Mouse (Mus musculus) fat pad, adult 2 months (tissue): ENCODE data around the gene Samsn1.
A peak's percentile ranks its signal among the peaks of the same experiment; 100 is the strongest.
"Not testable (repeated sequence)": the region's sequence is repeated elsewhere in the genome, so short reads cannot be mapped to it uniquely, and the experiment has no call there.

Experiments
- DNase-seq: peaks from one replicate; pipeline ENCODE4 v3.0.0-alpha.2; 2011; ENCODE audit warnings: low read depth, low spot score; ENCODE audit errors: extremely low read depth

Gene Samsn1

GRCm38 (mm10) chr16:75878885-75879284 lies 143.2 kb downstream of the Samsn1 start:
- no peak for DNase-seq

GRCm38 (mm10) chr16:75877170-75877569 lies 144.9 kb downstream of the Samsn1 start:
- DNase-seq, result no peak

- no peak for DNase-seq
Measured at GRCm38 (mm10) chr16:75875896-75876295, 146.2 kb downstream of the Samsn1 start.

- DNase-seq, result no peak
Measured at GRCm38 (mm10) chr16:75874508-75874907, 147.6 kb downstream of the Samsn1 start.

- no peak for DNase-seq
Measured at GRCm38 (mm10) chr16:75872241-75872640, 149.8 kb downstream of the Samsn1 start.

- DNase-seq, result no peak
Measured at GRCm38 (mm10) chr16:75867400-75867799, 154.7 kb downstream of the Samsn1 start.

GRCm38 (mm10) chr16:75865505-75865904 lies 156.6 kb downstream of the Samsn1 start:
- DNase-seq, result no peak

- DNase-seq, result no peak
Measured at GRCm38 (mm10) chr16:75864673-75865072, 157.4 kb downstream of the Samsn1 start.

GRCm38 (mm10) chr16:75856343-75856742 lies 165.7 kb downstream of the Samsn1 start:
- DNase-seq, result no peak

GRCm38 (mm10) chr16:75855402-75855801 lies 166.7 kb downstream of the Samsn1 start:
- no peak for DNase-seq

GRCm38 (mm10) chr16:75853556-75854271 lies 168.4 kb downstream of the Samsn1 start:
- DNase-seq, result no peak

- no peak for DNase-seq
Measured at GRCm38 (mm10) chr16:75852485-75852884, 169.6 kb downstream of the Samsn1 start.

- DNase-seq, result no peak
Measured at GRCm38 (mm10) chr16:75849039-75849438, 173.0 kb downstream of the Samsn1 start.

GRCm38 (mm10) chr16:75843653-75844062 lies 178.4 kb downstream of the Samsn1 start:
- no peak for DNase-seq

GRCm38 (mm10) chr16:75843031-75843430 lies 179.1 kb downstream of the Samsn1 start:
- peak; percentile 97 for DNase-seq

GRCm38 (mm10) chr16:75842569-75842968 lies 179.5 kb downstream of the Samsn1 start:
- DNase-seq, result peak; percentile 69

- DNase-seq, result no peak
Measured at GRCm38 (mm10) chr16:75837728-75838451, 184.2 kb downstream of the Samsn1 start.

- DNase-seq, result no peak
Measured at GRCm38 (mm10) chr16:75831390-75831789, 190.7 kb downstream of the Samsn1 start.

- not testable (repeated sequence) for DNase-seq
Measured at GRCm38 (mm10) chr16:75826949-75827348, 195.1 kb downstream of the Samsn1 start.

GRCm38 (mm10) chr16:75826498-75826897 lies 195.6 kb downstream of the Samsn1 start:
- DNase-seq, result no peak

GRCm38 (mm10) chr16:75823226-75823625 lies 198.9 kb downstream of the Samsn1 start:
- DNase-seq, result no peak

- DNase-seq, result no peak
Measured at GRCm38 (mm10) chr16:75820963-75821362, 201.1 kb downstream of the Samsn1 start.
